Mouse (Mus musculus) forebrain, embryonic 11.5 days (tissue): ENCODE results near the gene Lrrtm3. TPM values are rescaled to one million over a fixed set of nuclear protein-coding genes. Genes with fewer than 3 reads are reported as not detected.

ENCODE experiments used
- ATAC-seq: fragments of 200-750 bp; cut with Nextera tagmentation; replicated peaks from 2 replicates; pipeline ENCODE4 v1.8.0; 2017; ENCODE audit warnings: moderate TSS enrichment; ENCODE audit not compliant: low FRiP score
- DNase-seq: peaks from one replicate; pipeline ENCODE4 v3.0.0-alpha.2; 2017; ENCODE audit warnings: low spot score
- H3K27ac ChIP-seq: fragments of 300-500 bp; sonication (generic); 2 replicates; pipeline ENCODE4 v1.5.1; 2014; ENCODE audit warnings: low read depth, low read length
- H3K27me3 ChIP-seq: fragments of 300-500 bp; sonication (generic); 2 replicates; pipeline ENCODE4 v1.6.1; 2014; ENCODE audit warnings: mild to moderate bottlenecking, low read length, mixed read lengths; ENCODE audit not compliant: control insufficient read depth, insufficient read depth
- H3K36me3 ChIP-seq: fragments of 300-500 bp; sonication (generic); 2 replicates; pipeline ENCODE4 v1.6.1; 2014; ENCODE audit warnings: mild to moderate bottlenecking, low read length, moderate library complexity, mixed read lengths; ENCODE audit not compliant: control insufficient read depth, insufficient read depth
- H3K4me1 ChIP-seq: fragments of 300-500 bp; sonication (generic); replicated peaks from 2 replicates; pipeline ENCODE4 v1.6.1; 2014; ENCODE audit warnings: low read length, mixed read lengths; ENCODE audit not compliant: control insufficient read depth, insufficient read depth
- H3K4me2 ChIP-seq: fragments of 300-500 bp; sonication (generic); 2 replicates; pipeline ENCODE4 v1.6.1; 2014; ENCODE audit warnings: low read depth, mild to moderate bottlenecking, low read length, moderate library complexity, mixed read lengths; ENCODE audit not compliant: severe bottlenecking
- H3K4me3 ChIP-seq: fragments of 300-500 bp; sonication (generic); 2 replicates; pipeline ENCODE4 v1.5.1; 2014; ENCODE audit warnings: low read depth, low read length
- H3K9ac ChIP-seq: fragments of 300-500 bp; sonication (generic); 2 replicates; pipeline ENCODE4 v1.6.1; 2014; ENCODE audit warnings: low read length
- H3K9me3 ChIP-seq: fragments of 300-500 bp; sonication (generic); 2 replicates; pipeline ENCODE4 v1.6.1; 2016; ENCODE audit warnings: low read length, mixed read lengths; ENCODE audit not compliant: control insufficient read depth
- WGBS: fragments of 180-500 bp; shearing (Covaris S2); extraction: QIAGEN DNeasy Blood & Tissue Kit; methylation state at CpG from one replicate; pipeline ENCODE4 v1.1.7; 2014; 5-methylcytosine and 5-hydroxymethylcytosine counted together
- polyA plus RNA-seq: library from polyadenylated mRNA; unstranded; fragments of >200 nt; fragmentation: Nextera tagmentation; extraction: Ambion mirVana; gene quantifications from 2 replicates; pipeline ENCODE4 v1.2.1, GENCODE M21; 2014

Gene Lrrtm3
- polyA plus RNA-seq, 1 experiment from 2014 or later: 2.6 TPM

GRCm38 (mm10) chr10:64087936-64088773 is 1.9 kb downstream of the Lrrtm3 start:
- H3K9ac ChIP-seq: peak overlapping the region; percentile 4
- peak overlapping the region; percentile 29 for H3K4me3 ChIP-seq
- H3K36me3 ChIP-seq: no peaks in the 10 kb centered on the region
- H3K4me2 ChIP-seq: peak overlapping the region; percentile 65
- peaks cover 8% of the 10 kb centered on the region; the same call in 1 of the 2 replicates for H3K4me1 ChIP-seq
- DNase-seq (peak; percentile 63), ATAC-seq (0 out of 2 replicates have a peak, but pooled peaks have one; percentile 7)
- H3K27ac ChIP-seq: no peak overlapping the region
- whole genome bisulfite sequencing: 3% methylated on average over 26 of the region's 26 CpGs
- H3K9me3 ChIP-seq: no peaks in the 10 kb centered on the region
- peaks cover 11% of the 10 kb centered on the region for H3K27me3 ChIP-seq

DNA sequence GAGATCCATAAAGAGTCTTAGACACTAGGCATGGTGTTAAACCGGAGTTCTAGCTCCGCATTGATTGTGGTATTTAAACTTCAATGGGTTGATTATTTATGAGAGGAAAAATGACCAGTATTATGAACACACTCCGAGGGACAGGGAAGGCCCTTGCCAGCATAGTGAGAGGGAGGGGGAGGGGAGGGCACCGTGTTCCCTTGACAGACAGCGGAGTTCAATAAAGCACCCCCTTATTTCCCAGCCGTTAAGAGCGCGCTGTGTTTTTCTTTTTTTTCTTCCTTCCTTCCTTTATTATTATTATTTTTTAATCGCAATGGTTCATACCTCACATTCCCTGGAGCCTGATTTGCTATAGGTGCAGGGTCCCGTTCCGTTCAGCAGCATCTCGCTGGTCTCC is 2.6 kb downstream of the Lrrtm3 start:
- Histone ChIP-seq H3K9ac (peak overlapping the region; percentile 4; the same call in 1 of the 2 replicates), H3K4me3 (peak overlapping the region; percentile 29), H3K4me1 (peaks cover 8% of the 10 kb centered on the region; the same call in 1 of the 2 replicates), H3K27me3 (peaks cover 11% of the 10 kb centered on the region), H3K27ac (no peak overlapping the region), H3K9me3 (no peaks in the 10 kb centered on the region), H3K4me2 (peak overlapping the region; percentile 65), H3K36me3 (no peaks in the 10 kb centered on the region)
- WGBS: 0% methylated on average over 12 of the region's 12 CpGs
- ATAC-seq (peak; percentile 22; the same call in 1 of the 2 replicates), DNase-seq (no peak)

DNA sequence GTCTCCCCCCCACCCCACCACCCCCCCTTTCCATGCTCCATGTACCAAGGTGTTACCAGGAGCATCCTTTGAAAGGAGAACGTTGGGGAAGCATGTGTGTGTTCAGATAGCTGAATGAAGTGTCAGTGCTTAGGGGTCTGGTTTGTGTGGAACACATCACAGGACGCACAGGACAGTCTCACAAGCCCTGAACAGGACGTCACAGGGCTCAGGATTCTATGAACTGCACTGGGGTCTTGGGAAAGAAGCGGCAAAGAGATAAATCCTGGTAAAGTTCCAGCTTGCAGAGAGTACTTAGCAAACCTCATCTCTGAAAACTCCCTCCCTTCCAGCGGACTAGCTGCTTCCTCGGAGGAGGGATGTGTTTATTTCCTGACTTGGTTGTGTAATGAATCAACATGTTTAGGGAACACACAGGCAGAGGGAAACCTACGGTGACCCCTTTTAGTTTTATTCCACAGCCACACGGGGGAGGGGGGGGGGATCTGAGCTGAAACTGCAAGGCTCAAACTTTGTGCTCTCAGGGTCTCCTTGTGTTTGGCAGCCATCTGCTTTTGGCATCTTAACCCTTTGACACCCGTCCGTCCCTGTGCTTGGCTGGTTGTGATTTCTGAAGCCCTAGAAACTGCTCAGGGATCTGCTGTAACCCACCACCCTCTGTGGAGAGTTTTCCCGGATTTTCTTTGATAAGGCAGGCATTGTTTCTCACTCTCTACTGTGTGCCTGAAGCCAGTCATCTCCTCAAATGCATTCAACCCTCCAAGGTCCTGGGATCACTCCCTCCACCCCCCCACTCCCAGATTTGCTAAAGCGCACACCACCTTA is 3.3 kb downstream of the Lrrtm3 start:
- H3K36me3 ChIP-seq: no peaks in the 10 kb centered on the region
- peaks cover 11% of the 10 kb centered on the region for H3K27me3 ChIP-seq
- H3K4me3 ChIP-seq: peak overlapping the region; percentile 29
- H3K4me1 ChIP-seq: peaks cover 8% of the 10 kb centered on the region; the same call in 1 of the 2 replicates
- no peak overlapping the region for H3K27ac ChIP-seq
- 1% methylated on average over 12 of the region's 12 CpGs for WGBS
- ATAC-seq (peak; percentile 33), DNase-seq (peak; percentile 57)
- H3K9ac ChIP-seq: peak overlapping the region; percentile 12; the same call in 1 of the 2 replicates
- H3K9me3 ChIP-seq: no peaks in the 10 kb centered on the region
- peak overlapping the region; percentile 65 for H3K4me2 ChIP-seq

GRCm38 (mm10) chr10:64086183-64086566 is 3.9 kb downstream of the Lrrtm3 start:
- DNase-seq (no peak), ATAC-seq (no peak)
- Histone ChIP-seq H3K27ac (no peak overlapping the region), H3K9ac (no peak overlapping the region), H3K27me3 (peaks cover 11% of the 10 kb centered on the region), H3K4me3 (no peak overlapping the region), H3K4me2 (no peak overlapping the region), H3K4me1 (peaks cover 8% of the 10 kb centered on the region; the same call in 1 of the 2 replicates), H3K9me3 (no peaks in the 10 kb centered on the region), H3K36me3 (no peaks in the 10 kb centered on the region)
- WGBS: 60% methylated on average over 16 of the region's 16 CpGs

GRCm38 (mm10) chr10:64084465-64084864 is 5.6 kb downstream of the Lrrtm3 start:
- ATAC-seq (no peak), DNase-seq (no peak)
- Histone ChIP-seq H3K27ac (no peak overlapping the region), H3K4me2 (no peak overlapping the region), H3K36me3 (no peaks in the 10 kb centered on the region), H3K4me3 (no peak overlapping the region), H3K27me3 (peaks cover 11% of the 10 kb centered on the region), H3K9me3 (no peaks in the 10 kb centered on the region), H3K4me1 (peaks cover 6% of the 10 kb centered on the region; the same call in 1 of the 2 replicates), H3K9ac (no peak overlapping the region)
- 45% methylated on average over 4 of the region's 4 CpGs for WGBS

DNA sequence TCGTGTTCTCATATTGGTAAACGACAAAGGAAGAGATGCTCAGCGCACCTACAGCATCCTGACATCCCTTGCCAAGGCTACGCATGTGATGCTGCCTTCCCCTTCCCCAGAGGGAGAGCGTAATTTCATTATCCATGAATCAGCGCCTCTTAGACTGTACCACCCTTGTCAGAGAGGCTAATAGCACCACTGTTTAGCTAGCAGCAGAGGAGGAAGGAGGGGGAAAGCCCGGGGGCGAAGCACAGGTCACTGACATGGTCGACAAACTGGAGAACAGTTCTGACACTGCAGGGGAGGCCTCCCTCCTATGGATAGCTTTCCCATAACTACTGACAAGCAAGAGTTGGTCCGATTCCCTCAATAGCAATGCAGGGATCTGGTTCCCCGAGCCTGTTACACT is 6.3 kb downstream of the Lrrtm3 start:
- Histone ChIP-seq H3K9me3 (no peaks in the 10 kb centered on the region), H3K4me2 (no peak overlapping the region), H3K27ac (no peak overlapping the region), H3K36me3 (no peaks in the 10 kb centered on the region), H3K9ac (no peak overlapping the region), H3K4me1 (peaks cover 6% of the 10 kb centered on the region; the same call in 1 of the 2 replicates), H3K4me3 (no peak overlapping the region), H3K27me3 (peaks cover 7% of the 10 kb centered on the region; the same call in 1 of the 2 replicates)
- WGBS: 66% methylated on average over 11 of the region's 11 CpGs
- DNase-seq (no peak), ATAC-seq (no peak)

DNA sequence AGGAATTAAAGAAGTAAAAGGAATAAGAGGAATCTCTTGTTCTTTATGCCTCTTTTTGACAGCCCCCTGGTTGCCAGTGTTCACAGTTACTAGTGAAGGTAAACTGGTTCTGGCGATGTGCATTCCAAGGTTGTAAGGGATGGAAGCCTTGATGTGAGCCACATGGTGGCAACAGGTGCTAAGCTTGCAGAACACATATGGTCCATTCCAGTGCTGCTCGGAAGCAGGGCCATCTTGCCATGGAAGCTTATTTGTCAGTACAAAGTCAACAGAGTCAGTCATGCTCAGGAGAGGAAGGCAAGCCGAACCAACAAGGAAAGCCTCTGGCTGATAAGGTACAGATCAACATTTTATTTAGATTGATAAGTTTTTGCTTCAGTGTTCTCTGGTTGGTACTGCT is 7.7 kb downstream of the Lrrtm3 start:
- Histone ChIP-seq H3K27ac (no peak overlapping the region), H3K9ac (no peak overlapping the region), H3K4me2 (no peak overlapping the region), H3K4me1 (peaks cover 4% of the 10 kb centered on the region; the same call in 1 of the 2 replicates), H3K4me3 (no peak overlapping the region), H3K9me3 (no peaks in the 10 kb centered on the region), H3K27me3 (no peaks in the 10 kb centered on the region), H3K36me3 (no peaks in the 10 kb centered on the region)
- WGBS: 78% methylated on average over 3 of the region's 3 CpGs
- no peak for ATAC-seq
- no peak for DNase-seq

DNA sequence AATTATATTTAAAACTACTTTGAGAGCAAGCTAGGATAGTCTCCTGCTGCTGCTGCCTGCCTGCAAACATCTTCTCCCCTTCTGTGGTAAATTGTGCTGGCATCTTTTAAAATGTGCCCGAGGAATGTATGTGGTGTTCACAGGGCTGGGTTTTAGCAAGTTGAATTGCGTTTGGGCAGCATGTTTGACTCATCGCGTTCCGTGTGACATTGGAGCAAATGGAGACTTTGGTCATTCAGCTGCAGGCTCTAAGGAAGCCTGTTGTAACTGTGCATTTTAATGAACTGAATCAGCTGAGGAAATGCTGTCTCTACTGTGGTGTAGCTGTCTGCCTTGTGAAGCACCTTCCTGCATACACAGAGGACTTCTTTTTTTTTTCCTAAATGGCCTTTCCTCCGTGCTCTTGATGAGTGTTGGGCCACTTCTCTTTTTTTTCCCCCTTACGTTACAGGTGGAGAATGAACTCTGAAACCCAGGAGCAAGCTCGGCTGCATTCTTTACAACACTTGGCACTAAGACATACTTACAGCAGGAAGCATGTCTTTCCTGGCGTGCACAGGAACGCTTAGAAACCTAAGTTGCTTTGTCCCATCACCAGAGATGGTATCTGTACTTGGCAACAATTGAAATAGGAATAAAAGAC is 13.5 kb downstream of the Lrrtm3 start:
- Histone ChIP-seq H3K9ac (no peak overlapping the region), H3K27ac (no peak overlapping the region), H3K4me3 (no peak overlapping the region), H3K36me3 (no peaks in the 10 kb centered on the region), H3K9me3 (no peaks in the 10 kb centered on the region), H3K4me2 (no peak overlapping the region), H3K4me1 (0 out of 2 replicates have a peak, but pooled peaks cover 2% of the 10 kb centered on the region), H3K27me3 (no peaks in the 10 kb centered on the region)
- no peak for ATAC-seq
- 60% methylated on average over 10 of the region's 10 CpGs for WGBS
- no peak for DNase-seq
